Mouse (Mus musculus): Measurements from ENCODE around the gene Ctrc.

DNA sequence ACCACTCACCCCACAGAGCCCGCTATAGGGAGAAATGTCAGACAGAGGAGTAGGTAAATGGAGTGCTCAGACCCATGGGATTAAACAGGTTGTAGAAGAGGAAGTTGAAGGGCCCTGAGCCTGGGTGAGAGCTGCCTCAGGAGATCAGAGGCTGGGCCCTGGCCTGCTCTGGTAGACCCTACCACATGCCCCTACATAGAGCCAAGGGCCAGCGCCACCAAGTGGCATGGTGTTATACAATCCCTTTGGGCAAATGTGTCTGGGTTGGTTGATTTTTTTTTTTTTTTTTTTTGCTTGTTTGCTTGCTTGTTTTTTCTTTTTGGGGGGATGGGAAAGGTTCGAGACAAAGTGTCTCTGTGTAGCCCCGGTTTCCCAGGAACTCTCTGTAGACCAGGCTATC, 42.1 kb downstream of the Ctrc start:
- TF ChIP-seq CTCF (IDR thresholded peaks at IDR 0.05; ENCODE audit: extremely low read depth, insufficient read length, insufficient replicate concordance, low read depth, low read length) (no peak), POLR2A (IDR thresholded peaks at IDR 0.05; ENCODE audit: low read depth, low read length) (no peak)

All from small intestine, adult 2 months (tissue).